Mouse (Mus musculus) E14TG2a.4 (cell line): ENCODE measurements around the gene Homer1.
A peak's percentile ranks its signal among the peaks of the same experiment; 100 is the strongest.

ENCODE experiments used
- H3K27me3 ChIP-seq: 2 replicates; pipeline ENCODE4 v1.6.1; 2014; ENCODE audit warnings: low read length, control low read depth; ENCODE audit not compliant: insufficient read depth
- H3K36me3 ChIP-seq: 2 replicates; pipeline ENCODE4 v1.6.1; 2014; ENCODE audit warnings: low read length, control low read depth; ENCODE audit not compliant: insufficient read depth
- H3K4me1 ChIP-seq: replicated peaks from 2 replicates; pipeline ENCODE4 v1.6.1; 2014; ENCODE audit warnings: low read depth, low read length, control low read depth
- H3K4me3 ChIP-seq: replicated peaks from 2 replicates; pipeline ENCODE4 v1.5.1; 2014; ENCODE audit warnings: mild to moderate bottlenecking, low read length
- H3K9me3 ChIP-seq: 2 replicates; pipeline ENCODE4 v1.6.1; 2014; ENCODE audit warnings: low read length, control low read depth
- CTCF ChIP-seq: conservative IDR thresholded peaks from 2 replicates; pipeline ENCODE4 v1.5.1; 2014; ENCODE audit warnings: low read length
- NANOG ChIP-seq: IDR thresholded peaks from 2 replicates; pipeline ENCODE4 v1.6.1; 2014; ENCODE audit warnings: borderline replicate concordance, low read length, mixed read lengths
- POU5F1 ChIP-seq: IDR thresholded peaks from 2 replicates; pipeline ENCODE4 v1.6.1; 2014; ENCODE audit warnings: low read length, borderline replicate concordance

The Homer1 gene

DNA sequence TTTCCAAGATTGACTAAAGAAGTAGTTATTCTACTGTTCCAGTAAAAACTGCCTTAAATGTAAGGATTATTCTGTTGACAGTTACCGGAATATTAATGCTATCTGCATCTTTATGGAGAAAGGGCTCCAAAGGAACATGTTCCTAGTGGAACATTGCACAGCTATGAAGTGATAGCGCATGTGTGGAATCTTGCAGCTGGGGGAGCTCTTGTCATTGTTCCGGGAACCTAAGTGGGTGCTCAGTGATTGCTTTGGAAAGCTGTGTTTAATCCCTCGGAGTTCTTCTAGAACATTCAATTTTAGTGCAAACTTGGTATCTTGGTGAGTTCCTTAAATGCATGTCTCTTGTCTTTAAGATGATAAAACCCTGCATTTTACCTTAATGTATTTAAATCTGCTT is 14.9 kb downstream of the Homer1 start:
- H3K4me1 ChIP-seq, result peaks cover 3% of the 10 kb centered on the region; the same call in 1 of the 2 replicates
- H3K36me3 ChIP-seq, result no peaks in the 10 kb centered on the region
- no peak overlapping the region for H3K4me3 ChIP-seq
- no peak for TF ChIP-seq NANOG
- TF ChIP-seq POU5F1, result no peak
- no peak for TF ChIP-seq CTCF
- no peaks in the 10 kb centered on the region for H3K9me3 ChIP-seq
- H3K27me3 ChIP-seq, result no peaks in the 10 kb centered on the region

- H3K9me3 ChIP-seq, result no peaks in the 10 kb centered on the region
- H3K36me3 ChIP-seq, result no peaks in the 10 kb centered on the region
- no peak overlapping the region for H3K4me3 ChIP-seq
- peaks cover 8% of the 10 kb centered on the region for H3K4me1 ChIP-seq
- no peaks in the 10 kb centered on the region for H3K27me3 ChIP-seq
- TF ChIP-seq NANOG, result no peak
- no peak for TF ChIP-seq POU5F1
- no peak for TF ChIP-seq CTCF
These were observed 20.7 kb downstream of the Homer1 start for GRCm38 (mm10) chr13:93320089-93320488.

DNA sequence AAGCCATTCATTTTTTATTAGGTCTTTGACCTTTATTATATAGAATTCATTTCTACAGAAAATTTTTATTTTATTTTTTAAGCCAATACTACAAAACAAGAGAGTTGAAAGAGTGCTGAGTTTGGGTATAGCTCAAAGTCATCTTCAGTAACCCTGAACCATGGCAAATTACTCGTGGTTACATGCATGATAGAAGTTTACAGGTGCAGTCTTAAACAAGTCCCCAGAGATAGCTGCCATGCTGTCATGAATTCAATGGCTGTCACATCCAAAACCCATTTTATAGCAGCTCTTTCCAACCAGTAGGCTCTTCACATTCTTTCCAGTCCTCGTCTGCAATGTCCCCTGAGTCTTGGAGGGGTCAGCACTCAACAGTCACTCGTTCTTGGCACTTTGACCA is 26.9 kb downstream of the Homer1 start:
- TF ChIP-seq POU5F1 (no peak), NANOG (no peak), CTCF (no peak)
- no peak overlapping the region for H3K4me3 ChIP-seq
- H3K4me1 ChIP-seq, result peaks cover 8% of the 10 kb centered on the region

GRCm38 (mm10) chr13:93331721-93332120 is 32.3 kb downstream of the Homer1 start:
- Histone ChIP-seq H3K4me1 (no peaks in the 10 kb centered on the region), H3K4me3 (no peak overlapping the region), H3K27me3 (no peaks in the 10 kb centered on the region), H3K36me3 (no peaks in the 10 kb centered on the region), H3K9me3 (no peaks in the 10 kb centered on the region)
- TF ChIP-seq POU5F1 (no peak), NANOG (no peak), CTCF (no peak)

More for the DNA sequence above, 26.9 kb downstream of the Homer1 start:
- Histone ChIP-seq H3K36me3 (no peaks in the 10 kb centered on the region), H3K9me3 (no peaks in the 10 kb centered on the region), H3K27me3 (no peaks in the 10 kb centered on the region)

DNA sequence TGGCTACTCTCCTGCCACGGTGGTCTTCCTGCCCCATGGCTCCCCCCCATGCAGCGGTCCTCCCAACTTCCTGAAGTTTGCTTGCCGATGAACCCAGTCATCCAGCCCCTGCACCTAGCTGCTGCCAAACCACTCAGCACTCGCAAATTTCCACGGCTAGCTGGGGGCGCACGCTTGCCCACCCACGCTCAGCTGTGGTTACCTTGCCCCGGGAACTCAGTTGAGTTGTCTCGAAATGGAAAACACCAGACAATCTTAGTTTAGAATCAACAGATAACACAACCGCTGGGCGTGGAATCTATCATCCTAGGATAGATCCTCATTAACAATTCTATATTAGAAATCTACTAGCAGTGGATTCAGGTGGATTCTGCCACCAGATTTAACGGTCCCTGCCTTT is 33.1 kb downstream of the Homer1 start:
- TF ChIP-seq NANOG, result no peak
- no peak for TF ChIP-seq CTCF
- no peak for TF ChIP-seq POU5F1
- Histone ChIP-seq H3K4me1 (no peaks in the 10 kb centered on the region), H3K27me3 (no peaks in the 10 kb centered on the region), H3K9me3 (no peaks in the 10 kb centered on the region), H3K36me3 (no peaks in the 10 kb centered on the region), H3K4me3 (0 out of 2 replicates have a peak overlapping the region, but pooled peaks have one; percentile 29)

DNA sequence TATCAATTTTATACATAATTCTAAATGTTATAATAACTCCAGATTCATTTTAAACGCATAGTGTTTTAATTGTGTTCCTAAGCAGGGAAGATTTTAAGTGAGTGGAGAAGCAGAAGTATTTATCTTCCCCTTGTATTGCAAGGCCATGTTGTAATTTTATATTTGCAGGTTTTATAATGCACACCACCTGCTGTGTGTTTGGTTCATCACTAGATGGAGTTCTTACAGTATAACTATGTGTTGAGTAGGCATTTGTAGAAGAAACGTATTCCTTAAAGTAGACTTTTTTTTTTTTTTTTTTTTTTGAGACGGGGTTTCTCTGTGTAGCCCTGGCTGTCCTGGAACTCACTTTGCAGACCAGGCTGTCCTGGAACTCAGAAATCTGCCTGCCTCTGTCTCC is 35.9 kb downstream of the Homer1 start:
- Histone ChIP-seq H3K9me3 (no peaks in the 10 kb centered on the region), H3K27me3 (no peaks in the 10 kb centered on the region), H3K4me1 (no peaks in the 10 kb centered on the region), H3K36me3 (no peaks in the 10 kb centered on the region), H3K4me3 (no peak overlapping the region)
- no peak for TF ChIP-seq CTCF
- no peak for TF ChIP-seq NANOG
- TF ChIP-seq POU5F1, result no peak

GRCm38 (mm10) chr13:93338394-93338793 is 39.0 kb downstream of the Homer1 start:
- Histone ChIP-seq H3K36me3 (peaks cover 7% of the 10 kb centered on the region; the same call in 1 of the 2 replicates), H3K4me1 (no peaks in the 10 kb centered on the region), H3K27me3 (no peaks in the 10 kb centered on the region), H3K4me3 (no peak overlapping the region), H3K9me3 (no peaks in the 10 kb centered on the region)
- TF ChIP-seq CTCF, result no peak
- TF ChIP-seq NANOG, result no peak
- TF ChIP-seq POU5F1, result no peak

- no peaks in the 10 kb centered on the region for H3K4me1 ChIP-seq
- no peaks in the 10 kb centered on the region for H3K27me3 ChIP-seq
- no peak for TF ChIP-seq CTCF
- no peak for TF ChIP-seq POU5F1
- no peak for TF ChIP-seq NANOG
- no peaks in the 10 kb centered on the region for H3K9me3 ChIP-seq
- H3K36me3 ChIP-seq, result peaks cover 10% of the 10 kb centered on the region; the same call in 1 of the 2 replicates
- H3K4me3 ChIP-seq, result no peak overlapping the region
These were observed 41.3 kb downstream of the Homer1 start for GRCm38 (mm10) chr13:93340555-93341278.
